ENCODE assay signal across 16 mouse cellular contexts in genomic region chr1:91350841-91351240, GRCm38 (mm10). TPM values are rescaled to one million over a fixed set of nuclear protein-coding genes. Genes with fewer than 3 reads are reported as not detected.
DNase-seq lines count a peak whose midpoint lies in the region; ATAC-seq lines count a peak whose summit lies in the region.
"Had no signal": no experiment of that assay in that cellular context is flagged by ENCODE, and none has a peak within 500 bp of the region (broad histone marks: within the 10 kb centered on the region; RNA-seq: fewer than 3 reads in every experiment).

Gene Klhl30, plus strand, starts transcription at chr1:91351016.

- intact Hi-C loops in gastrocnemius, postnatal 14 days (cut with DNase I; ENCODE audit: low total_unique reads) = no loop called here
- intact Hi-C loops in heart, postnatal 36 days (cut with DNase I) = no loop called here

- peaks cover 9% of the 10 kb centered on the region for H3K27me3 ChIP-seq in heart, embryonic 11.5 days (ENCODE audit: control insufficient read depth, insufficient read depth, low read length)
- H3K27me3 ChIP-seq in hindbrain, embryonic 13.5 days = peaks cover 11% of the 10 kb centered on the region

- peak; percentile 33 for DNase-seq in 416B (ENCODE audit: low read depth)
- DNase-seq in gastrocnemius, postnatal 14 days = no peak
- peak; percentile 19 to 31 for DNase-seq in heart, postnatal 36 days
- no peak for DNase-seq in ovary, adult 18-20 months (ENCODE audit: low spot score)
- DNase-seq in lung, postnatal 36 days = no peak
- DNase-seq in layer of hippocampus, adult 18-20 months (ENCODE audit: low spot score in 2 of 2) = no peak
- DNase-seq: adrenal gland, postnatal 36 days; lung, postnatal 4 days; thymus, postnatal 25 days had no signal

- H3K4me3 ChIP-seq in heart, embryonic 11.5 days (ENCODE audit: low read depth, low read length) = peak within 1 kb of the TSS; percentile 49
- H3K4me3 ChIP-seq in hindbrain, embryonic 13.5 days = no peak within 1 kb of the TSS
- H3K4me3 ChIP-seq: forebrain, embryonic 15.5 days; midbrain, embryonic 12.5 days had no signal

- H3K9ac ChIP-seq in heart, embryonic 11.5 days (ENCODE audit: low read depth, low read length) = peak within 1 kb of the TSS; percentile 75
- H3K9ac ChIP-seq in hindbrain, embryonic 13.5 days = no peak within 1 kb of the TSS
- H3K9ac ChIP-seq: forebrain, embryonic 15.5 days; midbrain, embryonic 12.5 days had no signal

- H3K27ac ChIP-seq in heart, embryonic 11.5 days (ENCODE audit: low read depth, low read length) = peak within 1 kb of the TSS; percentile 79
- no peak within 1 kb of the TSS for H3K27ac ChIP-seq in hindbrain, embryonic 13.5 days
- H3K27ac ChIP-seq: forebrain, embryonic 15.5 days; midbrain, embryonic 12.5 days had no signal

- 0 out of 2 replicates have a peak, but pooled peaks have one; percentile 18 for ATAC-seq in heart, embryonic 11.5 days (replicated peaks; ENCODE audit: insufficient number of reproducible peaks, low FRiP score, low TSS enrichment)
- ATAC-seq in hindbrain, embryonic 13.5 days (ENCODE audit: low FRiP score) = no peak
- ATAC-seq: forebrain, embryonic 15.5 days; inflammation-experienced regulatory T-cells, adult 6 months had no signal

- H3K4me1 ChIP-seq in heart, embryonic 11.5 days (ENCODE audit: control insufficient read depth, insufficient read depth, low read length) = peaks cover 23% of the 10 kb centered on the region
- H3K4me1 ChIP-seq in hindbrain, embryonic 13.5 days (replicated peaks) = no peaks in the 10 kb centered on the region
- H3K4me1 ChIP-seq: forebrain, embryonic 15.5 days; midbrain, embryonic 12.5 days had no signal

- H3K4me2 ChIP-seq in heart, embryonic 11.5 days = peak within 1 kb of the TSS; percentile 72
- no peak within 1 kb of the TSS for H3K4me2 ChIP-seq in hindbrain, embryonic 13.5 days
- H3K4me2 ChIP-seq: forebrain, embryonic 15.5 days; midbrain, embryonic 12.5 days had no signal

- no peaks in the 10 kb centered on the region for H3K9me3 ChIP-seq in heart, embryonic 11.5 days (replicated peaks; ENCODE audit: control insufficient read depth, low read length)
- no peaks in the 10 kb centered on the region for H3K9me3 ChIP-seq in hindbrain, embryonic 13.5 days
- H3K9me3 ChIP-seq: forebrain, embryonic 15.5 days; G1E; midbrain, embryonic 12.5 days had no signal

- 29% methylated on average over 4 of the region's 4 CpGs for WGBS in heart, embryonic 11.5 days (ENCODE audit: insufficient replicate concordance)
- WGBS in hindbrain, embryonic 13.5 days = 66% methylated on average over 4 of the region's 4 CpGs

- peaks cover 3% of the 10 kb centered on the region; the same call in 1 of the 2 replicates for H3K36me3 ChIP-seq in heart, embryonic 11.5 days (ENCODE audit: control insufficient read depth, insufficient read depth, low read length)
- H3K36me3 ChIP-seq in hindbrain, embryonic 13.5 days = no peaks in the 10 kb centered on the region
- H3K36me3 ChIP-seq: forebrain, embryonic 15.5 days; G1E; midbrain, embryonic 12.5 days had no signal

RNA-seq across cellular contexts. Expression of gene Klhl30, which starts in this region (rescaled TPM):
- total RNA-seq in gastrocnemius, postnatal 14 days (2021) = 10 to 100 TPM; 50.4 to 72.9 TPM
- polyA plus RNA-seq in heart, embryonic 11.5 days (2014; fragmentation: Nextera tagmentation; extraction: Ambion mirVana) = 45.8 and 49.7 TPM in 2 replicates
- total RNA-seq in heart, postnatal 36 days (2021) = 10 to 100 TPM; 36.6 to 48.8 TPM
- 0.16 and 0.21 TPM in 2 replicates for polyA plus RNA-seq in hindbrain, embryonic 13.5 days (2015; fragmentation: Nextera tagmentation; extraction: Ambion mirVana)
- total RNA-seq in layer of hippocampus, adult 18-20 months (2021) = under 1 TPM in 1 of 2 experiments, not detected in 1; 0.10 TPM
- total RNA-seq: layer of hippocampus, postnatal 25 days had no signal
- polyA plus RNA-seq: forebrain, embryonic 15.5 days; G1E; inflammation-experienced regulatory T-cells, adult 6 months had no signal

Comparison
In these comparisons a context has a peak if more than half of its experiments do, and no peak if none do; other contexts are left out.
1. RNA of gene Klhl30 (total RNA-seq): 50.4 to 72.9 TPM in gastrocnemius, postnatal 14 days and 36.6 to 48.8 TPM in heart, postnatal 36 days; 0.10 TPM in layer of hippocampus, adult 18-20 months; every median in the first group is over 10 times any median in the second.
2. RNA of gene Klhl30 (polyA plus RNA-seq): 45.8 to 49.7 TPM in heart, embryonic 11.5 days; 0.16 to 0.21 TPM in hindbrain, embryonic 13.5 days; every median in the first group is over 10 times any median in the second.
3. DNase-seq: peak in 416B (single experiment) and heart, postnatal 36 days (2 of 2); none in gastrocnemius, postnatal 14 days (single experiment), ovary, adult 18-20 months (single experiment), lung, postnatal 36 days (single experiment) and layer of hippocampus, adult 18-20 months (0 of 2).